Mouse (Mus musculus) liver, embryonic 14.5 days (tissue): ENCODE measurements around the gene Gpr153. TPM values are rescaled to one million over a fixed set of nuclear protein-coding genes. Genes with fewer than 3 reads are reported as not detected.

Source experiments
- ATAC-seq: fragments of 200-750 bp; cut with Nextera tagmentation; 2 replicates; pipeline ENCODE4 v1.8.0; 2017; ENCODE audit warnings: moderate number of reproducible peaks, mild to moderate bottlenecking, moderate library complexity; ENCODE audit not compliant: insufficient read depth
- DNase-seq, 3 experiments: peaks; one replicate each; pipeline ENCODE4 v3.0.0-alpha.2; 2012 to 2013; ENCODE audit warnings: low read depth in 3 of 3, low spot score in 3 of 3
- H3K27ac ChIP-seq: fragments of 300-500 bp; sonication (generic); 2 replicates; pipeline ENCODE4 v1.5.1; 2014; ENCODE audit warnings: moderate library complexity, mild to moderate bottlenecking, control low read depth, inconsistent platforms
- H3K27me3 ChIP-seq: fragments of 300-500 bp; sonication (generic); 2 replicates; pipeline ENCODE4 v1.6.1; 2014; ENCODE audit warnings: mild to moderate bottlenecking, low read length, moderate library complexity; ENCODE audit not compliant: control insufficient read depth, insufficient read depth
- H3K36me3 ChIP-seq: fragments of 300-500 bp; sonication (generic); replicated peaks from 2 replicates; pipeline ENCODE4 v1.6.1; 2014; ENCODE audit warnings: low read depth; ENCODE audit not compliant: control insufficient read depth, insufficient read depth
- H3K4me1 ChIP-seq, 2 experiments: fragments of 200-500 bp in 1 of 2; fragments of 300-500 bp in 1 of 2; sonication (generic) in 1 of 2; replicated peaks; 2 replicates each; pipeline ENCODE4 v1.6.1; 2012 to 2014; ENCODE audit warnings: antibody characterized with exemption in 1 of 2, inconsistent platforms in 1 of 2, low read length in 1 of 2; ENCODE audit not compliant: control insufficient read depth in 2 of 2, insufficient read depth in 2 of 2
- H3K4me2 ChIP-seq: fragments of 300-500 bp; sonication (generic); 2 replicates; pipeline ENCODE4 v1.6.1; 2014; ENCODE audit warnings: low read depth, mild to moderate bottlenecking, control low read depth, moderate library complexity
- H3K4me3 ChIP-seq, 2 experiments: fragments of 200-500 bp in 1 of 2; fragments of 300-500 bp in 1 of 2; sonication (generic) in 1 of 2; 2 replicates each; pipeline ENCODE4 v1.5.1; 2012 to 2014; ENCODE audit warnings: low read depth in 2 of 2, low read length in 2 of 2, mild to moderate bottlenecking in 2 of 2, control low read depth in 1 of 2, inconsistent platforms in 1 of 2, moderate library complexity in 1 of 2; ENCODE audit not compliant: insufficient read depth in 1 of 2
- H3K9ac ChIP-seq: fragments of 300-500 bp; sonication (generic); replicated peaks from 2 replicates; pipeline ENCODE4 v1.6.1; 2014; ENCODE audit warnings: mild to moderate bottlenecking, control low read depth, moderate library complexity
- H3K9me3 ChIP-seq: fragments of 300-500 bp; sonication (generic); 2 replicates; pipeline ENCODE4 v1.6.1; 2016; ENCODE audit warnings: low read length, mixed read lengths; ENCODE audit not compliant: control insufficient read depth
- CTCF ChIP-seq: IDR thresholded peaks from 2 replicates; pipeline ENCODE4 v1.5.1; 2016; ENCODE audit warnings: antibody characterized with exemption, low read depth, control low read depth
- EP300 ChIP-seq: IDR thresholded peaks from 2 replicates; pipeline ENCODE4 v1.6.1; 2016; ENCODE audit warnings: antibody characterized with exemption, low read depth
- WGBS: fragments of 180-500 bp; shearing (Covaris S2); extraction: QIAGEN DNeasy Blood & Tissue Kit; methylation state at CpG from one replicate; pipeline ENCODE4 v1.1.7; 2014; ENCODE audit not compliant: insufficient replicate concordance; 5-methylcytosine and 5-hydroxymethylcytosine counted together
- polyA plus RNA-seq, 2 experiments: library from polyadenylated mRNA; depleted of rRNA in 1 of 2; stranded (reverse) in 1 of 2; unstranded in 1 of 2; fragments of >200 nt; fragmentation: Nextera tagmentation in 1 of 2; extraction: Ambion mirVana in 1 of 2; gene quantifications; 2 replicates each; pipeline versions ENCODE4 v1.2.1 to v1.2.3; 2012 to 2014

Gpr153 gene
- polyA plus RNA-seq, 2 experiments: 0.58 to 1.2 TPM

GRCm38 (mm10) chr4:152313934-152314333 lies 39.9 kb downstream of the Gpr153 start:
- no peak overlapping the region for H3K27ac ChIP-seq
- no peaks in the 10 kb centered on the region for H3K4me1 ChIP-seq
- H3K4me2 ChIP-seq: no peak overlapping the region
- no peak overlapping the region for H3K4me3 ChIP-seq
- H3K9me3 ChIP-seq: no peaks in the 10 kb centered on the region
- TF ChIP-seq EP300 (no peak), CTCF (peak; percentile 16; the same call in 1 of the 2 replicates)
- no peak overlapping the region for H3K9ac ChIP-seq
- peaks cover 62% of the 10 kb centered on the region for H3K27me3 ChIP-seq
- DNase-seq (no peak), ATAC-seq (no peak)
- no peaks in the 10 kb centered on the region for H3K36me3 ChIP-seq

GRCm38 (mm10) chr4:152315498-152316213 lies 41.6 kb downstream of the Gpr153 start:
- H3K4me2 ChIP-seq: no peak overlapping the region; the same call in 1 of the 2 replicates
- H3K4me3 ChIP-seq: no peak overlapping the region
- TF ChIP-seq CTCF (no peak), EP300 (no peak)
- no peaks in the 10 kb centered on the region for H3K36me3 ChIP-seq
- H3K9me3 ChIP-seq: no peaks in the 10 kb centered on the region
- no peak overlapping the region for H3K27ac ChIP-seq
- peaks cover 62% of the 10 kb centered on the region for H3K27me3 ChIP-seq
- WGBS: 1% methylated on average over 43 of the region's 43 CpGs
- H3K9ac ChIP-seq: no peak overlapping the region
- DNase-seq: no peak
- no peak for ATAC-seq
- H3K4me1 ChIP-seq: no peaks in the 10 kb centered on the region

GRCm38 (mm10) chr4:152317631-152318033 lies 43.6 kb downstream of the Gpr153 start:
- WGBS: 77% methylated on average over 6 of the region's 6 CpGs
- H3K4me1 ChIP-seq: no peaks in the 10 kb centered on the region
- DNase-seq (no peak), ATAC-seq (no peak)
- TF ChIP-seq EP300 (no peak), CTCF (no peak)
- H3K4me2 ChIP-seq: no peak overlapping the region
- H3K9me3 ChIP-seq: no peaks in the 10 kb centered on the region
- H3K4me3 ChIP-seq: no peak overlapping the region
- no peaks in the 10 kb centered on the region for H3K36me3 ChIP-seq
- H3K27me3 ChIP-seq: peaks cover 45% of the 10 kb centered on the region
- H3K9ac ChIP-seq: no peak overlapping the region
- no peak overlapping the region for H3K27ac ChIP-seq

GRCm38 (mm10) chr4:152318517-152319234 lies 44.6 kb downstream of the Gpr153 start, which contains the start of gene Rnf207:
TSS of gene Rnf207 (minus strand) at chr4:152318993.
- peaks cover 35% of the 10 kb centered on the region for H3K27me3 ChIP-seq
- DNase-seq (peak in 1 of 3 experiments; percentile 26), ATAC-seq (no peak)
- WGBS: 6% methylated on average over 26 of the region's 26 CpGs
- no peaks in the 10 kb centered on the region for H3K36me3 ChIP-seq
- no peaks in the 10 kb centered on the region for H3K9me3 ChIP-seq
- peak within 1 kb of the TSS; percentile 41 for H3K4me2 ChIP-seq
- TF ChIP-seq EP300: no peak
- peak; percentile 69 for TF ChIP-seq CTCF
- no peak within 1 kb of the TSS for H3K27ac ChIP-seq
- H3K9ac ChIP-seq: no peak within 1 kb of the TSS
- H3K4me1 ChIP-seq: no peaks in the 10 kb centered on the region
- peak within 1 kb of the TSS in 1 of 2 experiments; percentile 3; a peak in 1 of 4 replicates for H3K4me3 ChIP-seq

- no peaks in the 10 kb centered on the region for H3K9me3 ChIP-seq
- H3K27ac ChIP-seq: no peak overlapping the region
- no peak overlapping the region for H3K9ac ChIP-seq
- ATAC-seq: no peak
- no peak overlapping the region for H3K4me2 ChIP-seq
- WGBS: 48% methylated on average over 5 of the region's 5 CpGs
- H3K27me3 ChIP-seq: peaks cover 7% of the 10 kb centered on the region
- H3K36me3 ChIP-seq: no peaks in the 10 kb centered on the region
- no peak overlapping the region for H3K4me3 ChIP-seq
- no peak for DNase-seq
- H3K4me1 ChIP-seq: peaks cover 5 to 7% of the 10 kb centered on the region in 2 experiments
- TF ChIP-seq CTCF (no peak), EP300 (no peak)
Measured at GRCm38 (mm10) chr4:152321464-152321863, 47.4 kb downstream of the Gpr153 start.
